Mouse (Mus musculus) lung, postnatal 0 days (tissue): ENCODE data around the gene Hist1h2bb.

Experiments
- CTCF ChIP-seq: IDR thresholded peaks from 2 replicates; pipeline ENCODE4 v1.5.1; 2016; ENCODE audit warnings: antibody characterized with exemption, mild to moderate bottlenecking
- EP300 ChIP-seq: IDR thresholded peaks from 2 replicates; pipeline ENCODE4 v1.6.1; 2016; ENCODE audit warnings: antibody characterized with exemption, mild to moderate bottlenecking, control low read depth

- TF ChIP-seq EP300, result no peak
- no peak for TF ChIP-seq CTCF
Measured at GRCm38 (mm10) chr13:23729706-23730105, 16.8 kb upstream of the Hist1h2bb start.
